Mouse (Mus musculus) gastrocnemius, postnatal 25 days (tissue): Measurements from ENCODE around the gene Htr1b. TPM values are rescaled to one million over a fixed set of nuclear protein-coding genes. Genes with fewer than 3 reads are reported as not detected.

Experiments used
- DNase-seq: peaks from one replicate; pipeline ENCODE4 v3.0.0; 2022
- long read RNA-seq, 2 experiments: library from polyadenylated mRNA; stranded (forward); transcript quantifications; one replicate each; pipeline ENCODE4 v2.0.0; 2021
- total RNA-seq, 2 experiments: library from RNA; stranded (reverse); gene quantifications; 1 replicate in 1 of 2; 2 replicates in 1 of 2; pipeline ENCODE4 v1.2.3; 2021

The Htr1b gene
- total RNA-seq: under 1 TPM; 0.18 to 0.32 TPM
- long read RNA-seq, experiment 1: 0 reads
- long read RNA-seq, experiment 2: 0 reads

GRCm38 (mm10) chr9:81633437-81633973, at the start of gene Htr1b:
TSS of gene Htr1b (minus strand) at chr9:81633828.
- peak; percentile 4 for DNase-seq

- DNase-seq: no peak
These were observed 43.1 kb upstream of the Htr1b start for GRCm38 (mm10) chr9:81676716-81677115.

GRCm38 (mm10) chr9:81637486-81637885, 3.9 kb upstream of the Htr1b start:
- DNase-seq: no peak

- no peak for DNase-seq
These were observed 1.5 kb upstream of the Htr1b start for GRCm38 (mm10) chr9:81635109-81635508.

- DNase-seq: no peak
These were observed 535 bp upstream of the Htr1b start for GRCm38 (mm10) chr9:81634163-81634562.

- DNase-seq: peak; percentile 5
These were observed 742 bp downstream of the Htr1b start for GRCm38 (mm10) chr9:81632736-81633436.

- DNase-seq: no peak
These were observed 1.4 kb downstream of the Htr1b start for GRCm38 (mm10) chr9:81632191-81632735.

GRCm38 (mm10) chr9:81631581-81632091, 2.0 kb downstream of the Htr1b start:
- DNase-seq: no peak

- DNase-seq: no peak
These were observed 6.6 kb downstream of the Htr1b start for GRCm38 (mm10) chr9:81626899-81627606.

- DNase-seq: no peak
These were observed 7.7 kb downstream of the Htr1b start for GRCm38 (mm10) chr9:81625898-81626297.

GRCm38 (mm10) chr9:81622873-81623272, 10.8 kb downstream of the Htr1b start:
- no peak for DNase-seq

GRCm38 (mm10) chr9:81611022-81611421, 22.6 kb downstream of the Htr1b start:
- no peak for DNase-seq

Other genes starting within 250 kb of the Htr1b start
- not detected for gene Mei4, start 229.8 kb upstream of the Htr1b start, total RNA-seq